Mouse (Mus musculus) heart, adult 18-20 months (tissue): ENCODE measurements at regions not wholly inside any gene's neighbourhood (a gene's known extent, or its start where the extent isn't known, plus 50 kb on each side); places are given as distances from the start of the nearest gene placed in this dataset.

Source experiments
- DNase-seq, 2 experiments: peaks; one replicate each; pipeline ENCODE4 v3.0.0; 2021 to 2022; ENCODE audit warnings: mixed read lengths in 1 of 2

GRCm38 (mm10) chr4:153542631-153543031, 60.0 kb upstream of the Ajap1 start:
- DNase-seq = no peak

DNA sequence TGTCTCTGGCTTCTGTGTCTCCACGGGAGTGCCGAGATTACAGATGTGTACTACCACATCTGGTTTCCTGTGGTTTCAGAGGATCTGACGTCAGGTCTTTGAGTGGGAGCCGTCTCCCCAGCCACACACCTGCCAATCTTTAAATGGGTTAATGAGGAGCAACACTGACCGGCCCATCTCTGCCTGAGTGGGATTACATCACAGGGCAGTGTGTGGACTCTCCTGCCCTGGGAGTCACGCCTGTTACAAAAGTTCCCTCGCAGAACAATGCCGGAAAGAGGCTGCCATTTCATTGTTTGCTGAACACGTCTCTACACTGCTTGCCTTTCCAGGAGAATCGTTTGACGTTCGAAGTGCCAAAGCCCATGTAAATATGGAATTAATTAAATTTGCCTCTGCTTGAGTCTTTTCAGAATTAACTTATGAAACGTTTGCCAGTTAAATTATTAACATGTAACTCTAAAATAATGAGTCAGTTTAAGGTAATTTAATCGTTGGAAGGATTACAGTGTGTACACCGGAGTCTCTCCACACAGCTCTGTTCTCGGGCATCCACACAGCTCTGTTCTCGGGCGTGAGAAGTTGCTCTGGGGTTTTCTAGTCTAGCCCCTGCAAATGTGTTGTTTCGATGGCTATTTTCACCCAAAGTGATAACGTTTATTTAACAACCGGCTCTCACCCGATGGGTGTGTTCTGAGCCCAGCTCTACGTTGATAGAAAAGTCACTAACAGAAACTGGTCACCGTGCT, 61.5 kb upstream of the Ajap1 start:
- DNase-seq = no peak

DNA sequence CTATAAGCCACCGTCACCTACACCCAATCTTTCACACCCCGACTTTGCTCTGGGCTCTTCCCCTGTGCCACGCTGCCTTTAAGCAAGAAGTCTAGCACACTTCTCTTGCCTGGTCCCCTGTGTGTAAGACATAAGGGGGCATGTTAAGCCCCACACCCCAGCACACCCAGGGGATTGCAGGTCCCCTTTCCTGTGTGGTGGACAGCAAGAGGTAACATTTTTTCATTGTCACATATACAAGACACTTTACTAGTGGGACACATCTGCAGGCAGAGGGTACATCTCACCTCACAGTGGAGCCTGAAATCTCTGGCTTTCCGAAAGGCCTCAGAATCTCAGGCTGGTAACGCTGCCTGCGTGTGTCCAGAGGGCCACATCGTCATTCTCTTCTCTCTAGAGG, 64.1 kb upstream of the Ajap1 start:
- no peak for DNase-seq

GRCm38 (mm10) chr4:153547111-153547510, 64.5 kb upstream of the Ajap1 start:
- DNase-seq = no peak

- no peak for DNase-seq
These were observed 65.3 kb upstream of the Ajap1 start for GRCm38 (mm10) chr4:153547871-153548270.

GRCm38 (mm10) chr4:153551291-153551690, 68.7 kb upstream of the Ajap1 start:
- DNase-seq = no peak

DNA sequence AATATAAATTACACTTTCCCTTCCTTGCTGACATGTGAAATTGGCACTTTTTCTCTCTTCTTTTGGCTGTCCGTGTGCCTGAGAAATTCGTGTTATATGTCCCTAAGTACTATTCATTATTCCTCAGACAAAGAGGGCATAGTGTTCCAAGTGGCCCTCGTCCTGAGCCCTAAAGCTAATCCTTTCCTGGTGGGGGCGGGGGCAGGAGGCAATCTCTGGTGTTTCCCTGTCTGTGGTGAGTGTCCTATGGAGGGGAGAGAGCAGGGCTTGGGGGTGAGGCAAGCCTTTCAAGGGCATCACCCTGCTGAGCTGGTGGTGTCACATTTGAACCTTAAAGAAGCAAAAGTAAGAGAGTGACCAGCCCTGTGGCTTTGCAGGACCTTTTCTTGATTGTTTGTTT, 69.9 kb upstream of the Ajap1 start:
- no peak for DNase-seq

- no peak for DNase-seq
These were observed 75.4 kb upstream of the Ajap1 start for GRCm38 (mm10) chr4:153557812-153558608.

- DNase-seq = no peak
These were observed 77.0 kb upstream of the Ajap1 start for GRCm38 (mm10) chr4:153559568-153559967.

DNA sequence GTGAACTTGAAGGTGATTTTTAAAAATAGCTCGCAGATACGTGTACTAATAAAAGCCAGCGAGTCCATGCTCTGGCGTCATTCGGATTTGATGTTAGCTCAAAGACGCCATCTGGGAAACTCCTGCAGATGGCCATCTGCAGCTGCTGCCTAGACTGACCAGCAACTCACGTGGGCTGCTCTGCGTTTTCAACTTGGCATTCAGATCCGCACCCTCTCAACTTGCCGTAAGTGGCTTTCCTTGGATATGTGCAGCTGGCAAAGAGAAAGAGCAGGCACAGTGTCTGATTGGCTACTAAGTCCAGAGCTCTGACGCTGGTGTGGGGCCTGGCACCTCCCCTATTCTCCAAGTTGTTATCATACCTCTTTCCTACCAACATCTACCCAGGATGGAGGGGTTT, 77.6 kb upstream of the Ajap1 start:
- peak; percentile 22 to 47 for DNase-seq

GRCm38 (mm10) chr4:153560956-153561355, 78.3 kb upstream of the Ajap1 start:
- no peak for DNase-seq

GRCm38 (mm10) chr4:153561991-153562390, 79.4 kb upstream of the Ajap1 start:
- no peak for DNase-seq

- no peak for DNase-seq
These were observed 84.8 kb upstream of the Ajap1 start for GRCm38 (mm10) chr4:153567329-153567973.

DNA sequence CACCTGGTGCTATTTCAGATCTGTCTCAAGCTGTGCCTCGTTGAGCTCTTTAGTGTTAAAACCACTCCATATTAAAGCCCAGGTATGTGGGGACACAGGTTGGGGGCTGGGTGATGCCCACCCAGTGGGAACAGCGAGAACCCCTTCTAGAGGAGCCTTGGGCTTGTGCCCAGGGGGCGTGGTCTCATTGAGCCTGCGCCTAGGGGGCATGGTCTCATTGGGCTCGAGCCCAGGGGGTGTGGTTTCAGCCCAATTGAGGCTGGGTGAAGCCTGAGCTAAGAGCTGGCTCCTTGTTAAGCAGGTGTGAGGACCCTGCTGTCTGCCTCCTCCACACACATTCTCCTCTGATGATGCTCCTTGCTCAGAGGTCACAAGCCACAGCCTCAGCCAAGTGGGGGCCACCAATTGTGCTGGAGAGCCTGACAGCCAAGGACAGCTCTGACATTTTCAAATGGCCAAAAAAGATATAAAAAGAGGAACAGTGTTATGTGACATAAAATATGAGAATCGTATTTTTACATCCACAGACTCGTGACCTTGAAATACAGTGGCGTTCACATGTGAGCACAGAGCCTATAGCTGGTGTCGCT, 90.7 kb upstream of the Ajap1 start:
- no peak for DNase-seq

DNA sequence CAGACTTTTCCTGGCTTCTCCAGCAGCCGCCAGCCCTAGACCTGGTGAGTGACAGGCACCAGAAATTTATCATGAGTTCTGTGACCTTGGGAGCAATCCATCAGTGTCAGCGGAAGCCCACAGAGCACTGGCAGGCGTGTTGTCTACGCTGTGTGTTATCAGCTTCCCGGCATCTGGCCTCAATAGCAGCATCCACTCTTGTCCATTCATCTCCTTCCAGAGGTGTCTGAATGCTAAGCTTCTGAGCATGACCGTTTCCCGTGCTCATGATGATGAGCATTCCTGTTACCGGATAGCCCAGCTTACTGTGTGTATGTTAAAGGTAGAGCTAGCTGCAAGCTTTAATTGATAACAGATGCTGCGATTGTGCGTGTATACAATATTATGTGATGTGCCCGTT, 110.7 kb upstream of the Ajap1 start:
- no peak for DNase-seq

DNA sequence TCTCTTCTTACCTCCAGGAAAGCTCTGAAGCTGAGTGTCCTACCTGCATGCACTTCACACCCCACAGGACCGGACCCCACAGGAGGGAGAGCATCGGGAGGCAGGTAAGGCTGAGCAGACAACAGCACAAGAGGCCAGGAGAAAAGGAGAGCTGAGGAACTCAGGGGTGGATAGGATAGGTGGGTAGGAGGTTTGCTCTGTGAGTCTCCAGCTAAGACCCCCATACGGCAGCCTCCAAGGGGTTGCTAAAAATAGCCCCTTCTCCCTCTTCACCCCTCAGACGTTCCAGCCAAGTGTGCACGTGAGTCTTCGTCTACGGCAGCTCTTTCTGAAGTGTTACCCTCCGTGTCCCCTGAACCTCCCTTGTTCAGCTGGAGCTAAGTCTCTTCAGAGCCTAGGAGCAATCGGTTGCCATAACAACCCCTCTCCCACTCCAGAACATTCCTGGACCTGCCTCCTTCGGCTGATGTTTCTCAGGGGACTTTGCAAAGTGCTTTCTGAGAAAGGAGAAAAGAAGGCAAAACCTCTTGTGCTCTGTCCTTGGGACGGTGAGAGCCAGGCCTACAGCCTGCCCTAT, 117.3 kb upstream of the Ajap1 start:
- DNase-seq = no peak

DNA sequence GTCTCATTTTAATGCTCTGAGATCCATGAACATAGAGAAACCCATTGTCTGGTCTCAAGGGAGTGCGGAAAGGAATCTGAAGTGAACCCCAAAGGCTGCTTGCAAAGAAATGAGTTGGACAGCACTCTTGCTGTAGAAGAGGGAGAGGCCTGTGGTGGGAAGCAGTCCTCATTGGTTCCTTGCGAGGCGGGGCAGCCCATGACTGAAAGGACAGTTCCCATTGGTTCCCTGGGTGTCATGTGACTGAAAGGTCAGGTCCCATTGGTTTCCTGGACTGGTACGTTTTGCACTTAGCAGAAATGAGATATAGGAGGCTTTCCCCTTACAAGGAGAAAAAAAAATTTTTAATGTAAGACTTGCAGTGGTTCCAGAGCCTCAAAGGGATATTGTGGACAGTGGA, 119.9 kb upstream of the Ajap1 start:
- no peak for DNase-seq

- DNase-seq = peak in 1 of 2 experiments; percentile 16
These were observed 120.6 kb upstream of the Ajap1 start for GRCm38 (mm10) chr4:153603056-153603840.

DNA sequence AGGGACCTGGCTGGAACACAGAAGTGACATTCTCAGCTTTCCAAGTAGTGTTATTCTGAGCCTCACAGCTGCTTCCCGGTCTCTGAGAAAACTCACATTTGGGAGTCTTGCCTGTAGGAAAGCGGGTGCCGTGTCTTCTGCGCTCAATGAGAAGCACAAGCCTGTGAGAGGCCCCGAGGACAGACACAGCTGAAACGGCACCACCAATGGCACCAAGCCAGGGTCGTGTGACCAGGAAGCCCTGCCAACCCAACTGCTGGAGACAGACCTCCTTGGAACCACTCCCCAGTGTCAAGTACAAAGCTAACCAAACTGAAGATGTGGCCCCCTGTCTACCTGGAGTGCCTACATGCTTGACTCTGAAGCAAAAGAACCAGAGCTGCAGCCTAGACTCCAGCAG, 121.3 kb upstream of the Ajap1 start:
- DNase-seq = peak; percentile 41 to 60

DNA sequence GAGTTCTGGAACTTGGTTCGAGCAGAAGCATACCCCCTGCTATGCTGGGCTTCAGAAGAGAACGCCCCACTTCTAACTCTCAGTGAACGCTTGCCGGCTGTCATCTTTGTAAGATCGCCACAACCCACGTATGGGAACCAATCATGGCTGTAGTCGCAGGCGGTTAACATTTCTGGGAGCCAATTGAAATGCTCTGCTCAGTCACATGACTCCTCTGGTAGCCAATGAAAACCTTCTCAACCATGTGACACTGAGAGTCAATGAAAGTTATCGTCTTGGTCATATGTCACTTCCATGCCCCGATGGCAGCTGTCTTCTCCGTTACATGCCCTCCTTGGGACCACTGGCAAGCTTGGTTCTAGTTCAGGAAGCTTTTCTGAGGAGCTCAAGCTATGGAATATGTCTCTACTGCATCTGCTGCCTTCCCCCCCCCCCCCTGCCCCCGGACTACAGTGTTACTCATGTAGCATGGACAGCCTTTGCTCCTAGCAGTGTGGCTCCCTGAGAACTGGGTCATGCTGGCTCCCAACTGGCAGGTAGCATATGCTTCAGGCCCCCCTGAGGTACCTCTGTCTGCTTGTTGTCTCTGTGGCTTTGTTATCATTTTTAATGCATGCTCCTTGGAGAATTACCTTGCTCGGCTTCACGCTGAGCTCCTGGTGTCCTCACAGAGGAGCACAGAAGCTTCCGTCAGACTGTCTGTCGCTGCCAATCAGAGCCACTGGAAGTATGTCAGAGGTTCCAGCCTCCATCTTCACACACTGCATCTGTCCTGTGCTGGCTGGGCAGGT, 122.3 kb upstream of the Ajap1 start:
- DNase-seq = no peak

DNA sequence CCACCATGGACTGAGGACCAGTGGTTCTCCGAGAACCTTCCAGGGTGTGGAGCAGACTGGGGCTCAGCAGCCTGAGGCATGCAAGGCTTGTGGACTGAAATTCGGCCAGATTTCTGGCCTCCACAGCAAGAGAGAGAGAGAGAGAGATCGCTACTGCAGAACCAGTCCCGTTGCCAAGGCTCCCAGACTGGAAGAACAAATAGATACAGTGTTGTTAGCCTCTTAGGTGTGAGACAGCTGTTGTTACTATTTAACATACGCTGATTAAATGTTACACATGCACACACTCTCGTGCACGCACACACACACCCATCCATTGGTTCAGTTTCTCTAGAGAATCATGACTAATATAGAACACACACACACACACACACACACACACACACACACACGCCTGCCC, 133.4 kb upstream of the Ajap1 start:
- DNase-seq = no peak
